Mouse (Mus musculus) left cerebral cortex, adult 18-20 months (tissue): ENCODE measurements around the gene Itih2. TPM values are rescaled to one million over a fixed set of nuclear protein-coding genes. Genes with fewer than 3 reads are reported as not detected.

Experiments
- DNase-seq, 2 experiments: peaks; one replicate each; pipeline ENCODE4 v3.0.0; 2021 to 2022; ENCODE audit warnings: low spot score in 2 of 2, mixed read lengths in 1 of 2
- total RNA-seq, 2 experiments: library from RNA; stranded (reverse); gene quantifications; 2 replicates each; pipeline ENCODE4 v1.2.3; 2021

The Itih2 gene
- total RNA-seq, 2 experiments from 2014 or later: 1.2 to 2.7 TPM

DNA sequence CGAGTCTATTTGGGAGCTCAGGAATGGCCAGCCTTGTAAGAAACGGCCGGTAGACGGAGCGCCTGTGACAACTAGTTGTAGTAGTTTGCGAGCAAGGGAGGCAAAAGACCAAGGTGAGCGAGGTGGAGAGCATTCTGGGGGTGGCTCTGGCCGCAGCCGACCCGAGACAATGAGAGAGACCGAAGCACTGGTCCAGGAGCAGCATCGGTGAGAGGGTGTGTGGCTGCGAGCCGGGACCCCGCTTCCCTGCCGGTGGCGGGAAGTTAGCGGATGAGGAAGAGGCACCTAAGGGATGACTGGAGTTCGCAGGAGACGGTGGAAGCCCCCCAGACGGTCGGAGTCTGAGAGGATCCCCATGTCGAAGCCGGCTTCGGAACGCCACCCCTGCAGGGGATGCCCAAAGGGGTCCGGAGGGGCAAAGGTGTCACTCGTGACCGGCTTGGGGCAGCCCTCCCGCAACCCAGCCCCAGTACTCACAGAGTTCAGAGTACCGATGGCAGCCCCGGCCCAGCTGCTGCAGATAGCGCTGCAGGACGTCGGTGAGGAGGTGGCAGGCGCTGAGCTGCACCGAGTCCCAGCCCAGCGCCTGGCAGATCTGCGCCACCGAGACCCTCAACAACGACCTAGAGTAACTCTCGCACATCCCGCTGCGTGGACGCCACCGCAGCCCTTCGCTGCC is 83.3 kb downstream of the Itih2 start:
- peak in 1 of 2 experiments; percentile 16 for DNase-seq

Other genes with a start within 250 kb of the Itih2 start
- gene 9230102O04Rik, start 241.9 kb downstream of the Itih2 start, total RNA-seq: not detected
- gene Gata3, start 241.4 kb downstream of the Itih2 start, total RNA-seq: not detected
- 10 to 100 TPM; 14.3 to 17.1 TPM for gene Taf3, start 82.8 kb downstream of the Itih2 start, total RNA-seq
- 100 to 1,000 TPM; 251 to 268 TPM for gene Atp5c1, start 50.9 kb downstream of the Itih2 start, total RNA-seq
- 10 to 100 TPM; 11.1 to 11.9 TPM for gene Kin, start 50.8 kb downstream of the Itih2 start, total RNA-seq
- gene Itih5, start 22.2 kb upstream of the Itih2 start, total RNA-seq: 10 to 100 TPM; 10.8 to 12.8 TPM
- 1 to 10 TPM; 2.2 to 2.3 TPM for gene Sfmbt2, start 239.1 kb upstream of the Itih2 start, total RNA-seq